Mouse (Mus musculus) cerebellum, adult 2 months (tissue): Measurements from ENCODE around the gene Plekhg1.

Experiments used
- CTCF ChIP-seq: fragments of 200-500 bp; IDR thresholded peaks from 2 replicates; pipeline ENCODE4 v1.5.1; 2011; ENCODE audit warnings: low read depth, mild to moderate bottlenecking, control low read depth, low read length, moderate library complexity, borderline replicate concordance; ENCODE audit not compliant: insufficient read depth
- POLR2A ChIP-seq: fragments of 200-500 bp; IDR thresholded peaks from 2 replicates; pipeline ENCODE4 v1.6.1; 2011; ENCODE audit warnings: low read length, control low read depth, borderline replicate concordance; ENCODE audit not compliant: insufficient read depth

- TF ChIP-seq CTCF = no peak
- TF ChIP-seq POLR2A = no peak
Measured at GRCm38 (mm10) chr10:3692791-3693190, 47.4 kb upstream of the Plekhg1 start.
